Mouse (Mus musculus) midbrain, postnatal 0 days (tissue): ENCODE data around the gene Epdr1. TPM values are rescaled to one million over a fixed set of nuclear protein-coding genes. Genes with fewer than 3 reads are reported as not detected.

Source experiments
- ATAC-seq: fragments of 200-750 bp; cut with Nextera tagmentation; 2 replicates; pipeline ENCODE4 v1.8.0; 2017; ENCODE audit warnings: moderate number of reproducible peaks, mild to moderate bottlenecking, moderate TSS enrichment, moderate library complexity; ENCODE audit not compliant: low FRiP score
- DNase-seq: peaks from one replicate; pipeline ENCODE4 v3.0.0-alpha.2; 2015; ENCODE audit warnings: low spot score
- H3K27ac ChIP-seq: fragments of 300-500 bp; sonication (generic); 2 replicates; pipeline ENCODE4 v1.5.1; 2014; ENCODE audit warnings: low read depth, mild to moderate bottlenecking, low read length, mixed read lengths
- H3K27me3 ChIP-seq: fragments of 300-500 bp; sonication (generic); 2 replicates; pipeline ENCODE4 v1.6.1; 2014; ENCODE audit warnings: low read length, control low read depth, mixed read lengths; ENCODE audit not compliant: insufficient read depth
- H3K36me3 ChIP-seq: fragments of 300-500 bp; sonication (generic); 2 replicates; pipeline ENCODE4 v1.6.1; 2014; ENCODE audit warnings: low read length, control low read depth, mixed read lengths; ENCODE audit not compliant: insufficient read depth
- H3K4me1 ChIP-seq: fragments of 300-500 bp; sonication (generic); 2 replicates; pipeline ENCODE4 v1.6.1; 2014; ENCODE audit warnings: mild to moderate bottlenecking, control low read depth, antibody characterized with exemption, low read length, mixed read lengths; ENCODE audit not compliant: insufficient read depth
- H3K4me2 ChIP-seq: fragments of 300-500 bp; sonication (generic); 2 replicates; pipeline ENCODE4 v1.6.1; 2014; ENCODE audit warnings: low read depth, mild to moderate bottlenecking, low read length, mixed read lengths; ENCODE audit not compliant: poor library complexity, severe bottlenecking
- H3K4me3 ChIP-seq: fragments of 300-500 bp; sonication (generic); 2 replicates; pipeline ENCODE4 v1.5.1; 2014; ENCODE audit warnings: low read depth, mild to moderate bottlenecking, low read length, moderate library complexity
- H3K9ac ChIP-seq: fragments of 300-500 bp; sonication (generic); replicated peaks from 2 replicates; pipeline ENCODE4 v1.6.1; 2014; ENCODE audit warnings: mild to moderate bottlenecking, low read length, moderate library complexity, mixed read lengths; ENCODE audit not compliant: poor library complexity, severe bottlenecking
- H3K9me3 ChIP-seq: fragments of 300-500 bp; sonication (generic); 2 replicates; pipeline ENCODE4 v1.6.1; 2016; ENCODE audit warnings: low read length, control low read depth
- CTCF ChIP-seq: IDR thresholded peaks from 2 replicates; pipeline ENCODE4 v1.5.1; 2016; ENCODE audit warnings: antibody characterized with exemption, mild to moderate bottlenecking
- WGBS: fragments of 180-500 bp; shearing (Covaris S2); extraction: QIAGEN DNeasy Blood & Tissue Kit; methylation state at CpG from one replicate; pipeline ENCODE4 v1.1.7; 2014; 5-methylcytosine and 5-hydroxymethylcytosine counted together
- polyA plus RNA-seq: library from polyadenylated mRNA; unstranded; fragments of >200 nt; fragmentation: Nextera tagmentation; extraction: Ambion mirVana; gene quantifications from 2 replicates; pipeline ENCODE4 v1.2.1, GENCODE M21; 2015
- total RNA-seq: library from RNA; depleted of rRNA; stranded (reverse); fragments of >200 nt; gene quantifications from 2 replicates; pipeline ENCODE4 v1.2.3, GENCODE M21; 2014; rRNA removed

The Epdr1 gene
- total and polyA plus RNA-seq, 2 experiments from 2014 or later, result 29.1 to 32.9 TPM

GRCm38 (mm10) chr13:19555391-19555790 is 64.3 kb downstream of the Epdr1 start:
- Histone ChIP-seq H3K9ac (no peak overlapping the region), H3K27ac (no peak overlapping the region), H3K27me3 (no peaks in the 10 kb centered on the region), H3K36me3 (no peaks in the 10 kb centered on the region), H3K9me3 (no peaks in the 10 kb centered on the region), H3K4me1 (no peaks in the 10 kb centered on the region), H3K4me2 (no peak overlapping the region), H3K4me3 (no peak overlapping the region)
- TF ChIP-seq CTCF, result no peak
- ATAC-seq (no peak), DNase-seq (no peak)
- WGBS, result 95% methylated on average over 4 of the region's 4 CpGs

Other genes starting within 250 kb of the Epdr1 start
- 71.6 and 95.1 TPM in 2 replicates for gene Stard3nl, start 224.1 kb downstream of the Epdr1 start, total RNA-seq
- 210 and 215 TPM in 2 replicates for gene Stard3nl, start 224.1 kb downstream of the Epdr1 start, polyA plus RNA-seq
- 1.6 and 6.5 TPM in 2 replicates for gene Sfrp4, start 3.2 kb upstream of the Epdr1 start, total RNA-seq
- gene Sfrp4, start 3.2 kb upstream of the Epdr1 start, polyA plus RNA-seq, result 2.7 and 3.5 TPM in 2 replicates
- gene Nme8, start 77.9 kb upstream of the Epdr1 start, total RNA-seq, result not detected in 2 replicates
- gene Nme8, start 77.9 kb upstream of the Epdr1 start, polyA plus RNA-seq, result 0.17 TPM in 1 of 2 replicates, not detected in the other
- 0.99 and 5.3 TPM in 2 replicates for gene Gpr141, start 204.3 kb upstream of the Epdr1 start, total RNA-seq
- gene Gpr141, start 204.3 kb upstream of the Epdr1 start, polyA plus RNA-seq, result 0.09 and 0.10 TPM in 2 replicates